Mouse (Mus musculus): Measurements from ENCODE around the gene Crybg2.

Gene Crybg2

GRCm38 (mm10) chr4:134060135-134060865 lies at the start of gene Crybg2:
Gene Crybg2 (plus strand): TSS chr4:134060815.
- no peak for DNase-seq (ENCODE audit: low read depth)

- no peak for DNase-seq (ENCODE audit: low read depth)
These were observed 48.9 kb upstream of the Crybg2 start for GRCm38 (mm10) chr4:134011450-134012414.

GRCm38 (mm10) chr4:134012858-134013528 lies 47.6 kb upstream of the Crybg2 start:
- peak; percentile 14 for DNase-seq (ENCODE audit: low read depth)

- DNase-seq (ENCODE audit: low read depth) = no peak
These were observed 44.4 kb upstream of the Crybg2 start for GRCm38 (mm10) chr4:134016208-134016607.

- DNase-seq (ENCODE audit: low read depth) = no peak
These were observed 43.8 kb upstream of the Crybg2 start for GRCm38 (mm10) chr4:134016767-134017166.

GRCm38 (mm10) chr4:134017201-134017865 lies 43.3 kb upstream of the Crybg2 start:
- no peak for DNase-seq (ENCODE audit: low read depth)

GRCm38 (mm10) chr4:134018038-134018778 lies 42.4 kb upstream of the Crybg2 start:
- DNase-seq (ENCODE audit: low read depth) = no peak

GRCm38 (mm10) chr4:134018779-134019145 lies 41.9 kb upstream of the Crybg2 start, which contains the start of gene Lin28a:
Gene Lin28a (minus strand): TSS chr4:134018841.
- no peak for DNase-seq (ENCODE audit: low read depth)

- no peak for DNase-seq (ENCODE audit: low read depth)
These were observed 41.4 kb upstream of the Crybg2 start for GRCm38 (mm10) chr4:134019210-134019609.

- no peak for DNase-seq (ENCODE audit: low read depth)
These were observed 40.8 kb upstream of the Crybg2 start for GRCm38 (mm10) chr4:134019641-134020351.

GRCm38 (mm10) chr4:134020621-134021020 lies 40.0 kb upstream of the Crybg2 start:
- peak; percentile 79 for DNase-seq (ENCODE audit: low read depth)

GRCm38 (mm10) chr4:134025802-134026201 lies 34.8 kb upstream of the Crybg2 start:
- no peak for DNase-seq (ENCODE audit: low read depth)

- peak; percentile 84 for DNase-seq (ENCODE audit: low read depth)
These were observed 24.7 kb upstream of the Crybg2 start for GRCm38 (mm10) chr4:134035953-134036352.

- DNase-seq (ENCODE audit: low read depth) = peak; percentile 56
These were observed 19.1 kb upstream of the Crybg2 start for GRCm38 (mm10) chr4:134041317-134042123.

GRCm38 (mm10) chr4:134043041-134043440 lies 17.6 kb upstream of the Crybg2 start:
- DNase-seq (ENCODE audit: low read depth) = no peak

GRCm38 (mm10) chr4:134047648-134048047 lies 13.0 kb upstream of the Crybg2 start:
- no peak for DNase-seq (ENCODE audit: low read depth)

- no peak for DNase-seq (ENCODE audit: low read depth)
These were observed 8.7 kb upstream of the Crybg2 start for GRCm38 (mm10) chr4:134051912-134052311.

GRCm38 (mm10) chr4:134052560-134052959 lies 8.1 kb upstream of the Crybg2 start:
- peak; percentile 46 for DNase-seq (ENCODE audit: low read depth)

GRCm38 (mm10) chr4:134053538-134053937 lies 7.1 kb upstream of the Crybg2 start, which contains the start of gene Zfp683:
Gene Zfp683 (plus strand): TSS chr4:134053838.
- no peak for DNase-seq (ENCODE audit: low read depth)

Data from NIH3T3 (cell line).